Mouse (Mus musculus): ENCODE data around the gene Dnajb3. TPM values are rescaled to one million over a fixed set of nuclear protein-coding genes. Genes with fewer than 3 reads are reported as not detected.

The Dnajb3 gene
- polyA plus RNA-seq, 1 experiment, result not detected

DNA sequence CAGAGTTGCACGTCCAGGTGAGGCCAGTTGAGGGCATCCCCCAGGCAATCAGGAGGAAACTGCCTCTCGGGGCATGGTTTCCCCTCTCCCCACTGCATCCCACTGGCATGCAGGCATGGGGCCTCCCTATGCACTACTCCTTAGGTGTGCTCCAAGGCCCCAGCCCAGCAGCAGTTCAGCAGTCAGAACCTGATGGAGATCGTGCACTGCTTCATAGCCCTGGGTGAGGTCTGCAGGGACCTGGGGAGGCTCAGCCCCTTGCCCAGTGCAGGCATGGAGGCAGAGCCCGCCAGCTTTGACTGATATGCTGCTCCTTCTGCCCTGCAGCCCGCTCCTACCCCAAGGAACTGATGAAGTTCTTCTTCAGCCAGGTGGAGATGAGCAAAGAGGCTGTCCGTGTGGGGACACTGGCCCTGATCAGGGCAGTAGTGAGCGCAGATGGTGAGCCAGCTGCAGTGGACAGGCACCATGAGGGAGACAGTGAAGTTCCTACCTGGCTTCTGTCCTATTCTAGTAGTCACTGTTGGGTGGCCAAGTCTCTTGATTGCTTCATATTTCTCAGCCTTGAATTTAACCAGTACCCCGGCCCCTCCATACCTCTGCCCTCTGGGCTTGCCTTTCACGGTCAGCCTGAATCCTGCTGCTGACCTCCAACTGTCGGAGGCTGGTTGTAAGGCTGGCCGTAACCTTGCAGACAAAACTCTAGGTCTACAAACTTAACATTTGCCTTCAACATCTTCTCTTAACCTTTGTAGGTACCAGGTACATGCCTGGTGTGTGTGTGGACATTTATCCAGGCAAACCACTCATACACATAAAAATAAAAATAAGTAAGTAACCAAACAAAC, 29.7 kb upstream of the Dnajb3 start:
- TF ChIP-seq GATA1 (IDR thresholded peaks at IDR 0.05; ENCODE audit: low read length), result no peak

- no peak for TF ChIP-seq GATA1 (IDR thresholded peaks at IDR 0.05; ENCODE audit: low read length)
These were observed 29.1 kb upstream of the Dnajb3 start for GRCm38 (mm10) chr1:88234646-88235045.

GRCm38 (mm10) chr1:88234248-88234610, 28.6 kb upstream of the Dnajb3 start:
- no peak for TF ChIP-seq GATA1 (IDR thresholded peaks at IDR 0.05; ENCODE audit: low read length)

GRCm38 (mm10) chr1:88233421-88234247, 28.1 kb upstream of the Dnajb3 start:
- no peak for TF ChIP-seq GATA1 (IDR thresholded peaks at IDR 0.05; ENCODE audit: low read length)

DNA sequence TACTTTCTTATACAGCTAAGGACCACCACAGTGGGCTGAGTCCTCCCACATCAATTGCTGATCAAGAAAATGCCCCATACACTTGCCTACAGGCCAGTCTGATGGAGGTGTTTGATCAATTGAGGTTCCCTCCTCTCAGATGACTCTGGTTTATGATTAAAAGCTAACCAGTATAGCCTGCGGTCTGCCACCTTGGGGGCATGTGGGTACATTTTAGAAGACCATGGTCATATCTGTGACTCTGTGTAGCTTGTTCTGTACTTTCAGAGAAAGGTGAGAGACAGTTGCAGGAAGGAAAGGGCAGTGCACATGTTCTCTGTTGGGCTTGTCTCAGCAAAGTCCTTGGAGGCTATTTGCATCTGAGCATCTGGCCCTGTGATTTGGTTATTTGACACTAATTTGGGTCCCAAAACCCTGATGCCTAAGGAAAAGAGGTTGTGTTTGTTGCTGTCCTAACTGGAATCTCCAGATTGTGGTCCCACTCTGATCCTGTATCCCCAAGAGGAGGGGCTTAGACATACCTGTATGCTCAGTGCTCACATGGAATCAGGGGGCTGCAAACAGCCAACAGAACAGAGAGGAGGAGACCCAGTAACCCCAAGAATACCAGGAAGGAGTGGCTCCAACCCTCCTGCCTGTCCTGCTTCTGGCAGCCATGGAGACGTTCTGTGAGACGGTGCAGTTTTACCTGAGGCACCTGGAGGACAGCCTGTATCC, 27.2 kb upstream of the Dnajb3 start:
- no peak for TF ChIP-seq GATA1 (IDR thresholded peaks at IDR 0.05; ENCODE audit: low read length)

GRCm38 (mm10) chr1:88231803-88232499, 26.4 kb upstream of the Dnajb3 start:
- no peak for TF ChIP-seq GATA1 (IDR thresholded peaks at IDR 0.05; ENCODE audit: low read length)

DNA sequence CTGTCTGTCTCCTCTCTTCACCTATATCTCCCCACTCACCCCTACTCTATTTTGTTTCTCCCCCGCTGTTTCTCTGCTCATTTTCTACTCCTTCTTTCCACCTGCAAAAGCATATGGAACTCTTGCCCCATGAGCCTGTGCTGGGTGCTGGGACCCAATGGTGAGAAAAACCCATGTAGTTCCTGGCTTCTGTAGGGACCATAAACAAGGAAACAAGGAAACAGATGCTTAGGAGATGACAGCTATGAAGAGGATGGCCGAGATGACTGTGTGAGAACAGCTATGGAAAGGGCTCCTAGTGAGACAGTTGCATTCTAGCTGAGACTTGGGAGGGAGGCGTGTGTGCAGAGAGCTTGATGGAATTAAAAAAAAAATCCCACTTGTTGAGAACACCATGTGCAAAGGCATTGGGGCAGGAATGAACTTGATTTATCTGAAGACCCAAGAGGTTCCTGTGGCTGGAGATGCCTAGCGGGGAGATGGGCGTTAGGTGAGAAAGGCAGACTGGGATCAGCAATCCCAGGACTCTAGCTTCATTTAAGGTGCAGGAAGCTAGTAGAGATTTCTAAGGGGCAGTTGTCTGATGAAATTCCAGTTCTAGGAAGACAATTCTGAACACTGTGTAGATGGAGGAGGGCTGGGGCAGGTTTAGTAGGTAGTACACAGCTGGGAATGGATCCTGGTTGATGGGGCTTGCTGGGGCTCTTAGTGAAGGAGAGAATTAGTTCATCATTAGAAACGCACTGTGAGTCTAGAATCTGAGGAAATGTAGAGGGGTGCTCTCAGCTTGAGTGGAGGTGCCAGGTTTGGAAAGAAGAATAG, 25.6 kb upstream of the Dnajb3 start:
- no peak for TF ChIP-seq GATA1 (IDR thresholded peaks at IDR 0.05; ENCODE audit: low read length)

GRCm38 (mm10) chr1:88230421-88230820, 24.8 kb upstream of the Dnajb3 start:
- TF ChIP-seq GATA1 (IDR thresholded peaks at IDR 0.05; ENCODE audit: low read length), result no peak

GRCm38 (mm10) chr1:88229986-88230385, 24.4 kb upstream of the Dnajb3 start:
- no peak for TF ChIP-seq GATA1 (IDR thresholded peaks at IDR 0.05; ENCODE audit: low read length)

DNA sequence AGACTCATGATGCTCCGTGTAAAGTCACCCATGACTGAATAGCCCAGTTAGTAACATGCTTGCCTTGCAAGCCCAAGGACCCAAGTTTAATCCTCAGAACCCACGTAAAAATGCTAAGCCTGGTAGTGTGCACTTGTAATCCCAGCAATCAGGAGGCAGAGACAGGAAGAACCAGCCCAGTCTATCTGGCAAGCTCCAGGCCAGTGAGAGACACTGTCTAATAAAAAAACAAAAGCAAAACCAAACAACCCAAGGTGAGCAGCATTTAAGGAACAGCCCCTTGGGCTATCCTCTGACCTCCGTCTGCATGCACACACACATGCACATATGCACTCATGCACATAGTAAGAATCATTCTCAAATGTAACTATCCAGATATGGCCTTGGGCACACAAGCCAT, 24.0 kb upstream of the Dnajb3 start:
- TF ChIP-seq GATA1 (IDR thresholded peaks at IDR 0.05; ENCODE audit: low read length), result no peak

DNA sequence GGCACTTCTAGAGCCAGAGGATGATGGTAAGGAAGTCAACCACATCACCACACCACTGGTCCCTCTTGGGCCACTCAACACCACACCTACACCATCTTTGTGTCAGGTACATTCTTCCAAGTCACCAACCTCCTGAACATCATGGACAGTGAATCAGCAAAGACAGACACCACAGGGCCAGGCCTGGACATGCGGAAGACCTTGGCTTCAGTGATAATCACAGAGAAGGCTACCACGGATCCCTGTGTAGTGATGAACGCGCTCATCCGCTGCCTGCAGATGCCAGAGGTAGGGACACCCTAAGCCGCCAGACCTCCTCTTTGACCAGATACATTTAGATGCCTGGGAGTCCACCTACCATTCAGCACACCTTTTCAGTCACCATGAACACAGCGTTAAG, 22.5 kb upstream of the Dnajb3 start:
- TF ChIP-seq GATA1 (IDR thresholded peaks at IDR 0.05; ENCODE audit: low read length), result no peak

GRCm38 (mm10) chr1:88227482-88227881, 21.9 kb upstream of the Dnajb3 start:
- TF ChIP-seq GATA1 (IDR thresholded peaks at IDR 0.05; ENCODE audit: low read length), result no peak

DNA sequence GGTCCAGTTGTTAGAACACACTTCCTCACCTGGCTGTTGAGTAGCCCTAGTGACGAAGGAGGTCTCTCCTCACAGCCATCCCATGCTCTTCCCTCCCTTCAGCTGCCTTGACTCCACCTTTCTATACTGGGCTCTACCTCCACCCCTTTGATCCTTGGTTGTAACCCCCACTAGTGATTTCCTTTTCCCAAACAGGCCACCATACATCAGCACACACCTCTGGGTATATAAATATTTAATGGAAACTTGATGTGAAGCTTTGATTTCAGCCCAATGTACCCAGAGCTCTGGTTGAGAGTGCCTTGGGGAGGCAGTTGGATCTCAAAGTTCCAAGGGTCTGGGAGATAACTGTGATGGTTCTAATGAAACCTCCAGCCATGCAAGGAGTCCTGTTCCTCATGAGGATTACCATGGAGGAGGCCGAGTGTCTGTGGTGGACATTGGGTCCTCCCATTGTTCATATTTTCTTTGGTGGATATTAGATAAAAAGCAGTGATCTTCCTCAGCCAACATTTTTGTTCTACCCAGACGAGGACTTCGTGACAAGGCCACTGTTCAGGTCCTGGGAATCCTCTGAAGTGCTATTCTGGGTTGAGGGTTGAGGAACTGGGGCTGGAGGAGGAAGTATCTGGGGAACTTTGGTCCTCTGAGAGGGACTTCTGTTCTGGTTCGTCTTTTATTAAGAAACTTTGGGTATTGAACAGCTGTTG, 21.2 kb upstream of the Dnajb3 start, which contains the start of gene Mroh2a:
Mroh2a (plus strand) TSS at position 317 of the 710 bp plus-strand sequence.
- no peak for TF ChIP-seq GATA1 (IDR thresholded peaks at IDR 0.05; ENCODE audit: low read length)

GRCm38 (mm10) chr1:88225741-88226140, 20.2 kb upstream of the Dnajb3 start:
- no peak for TF ChIP-seq GATA1 (IDR thresholded peaks at IDR 0.05; ENCODE audit: low read length)
